Mouse (Mus musculus): ENCODE results near the gene Sae1.

The Sae1 gene

GRCm38 (mm10) chr7:16387160-16388041 lies at the start of gene Sae1:
Gene Sae1, minus strand, starts transcription at chr7:16387806.
- peak; percentile 95 for DNase-seq (ENCODE audit: low spot score)

GRCm38 (mm10) chr7:16435088-16435487 lies 47.5 kb upstream of the Sae1 start:
- no peak for DNase-seq (ENCODE audit: low spot score)

- DNase-seq (ENCODE audit: low spot score), result no peak
Measured at GRCm38 (mm10) chr7:16433352-16433971, 45.9 kb upstream of the Sae1 start.

GRCm38 (mm10) chr7:16426129-16426729 lies 38.6 kb upstream of the Sae1 start:
- peak; percentile 69 for DNase-seq (ENCODE audit: low spot score)

- DNase-seq (ENCODE audit: low spot score), result peak; percentile 63
Measured at GRCm38 (mm10) chr7:16425721-16426120, 38.1 kb upstream of the Sae1 start.

- DNase-seq (ENCODE audit: low spot score), result no peak
Measured at GRCm38 (mm10) chr7:16423731-16424130, 36.1 kb upstream of the Sae1 start.

GRCm38 (mm10) chr7:16422222-16422856 lies 34.7 kb upstream of the Sae1 start:
- peak; percentile 66 for DNase-seq (ENCODE audit: low spot score)

GRCm38 (mm10) chr7:16420493-16421118 lies 33.0 kb upstream of the Sae1 start:
- peak; percentile 84 for DNase-seq (ENCODE audit: low spot score)

- no peak for DNase-seq (ENCODE audit: low spot score)
Measured at GRCm38 (mm10) chr7:16418713-16419112, 31.1 kb upstream of the Sae1 start.

- no peak for DNase-seq (ENCODE audit: low spot score)
Measured at GRCm38 (mm10) chr7:16417141-16417771, 29.6 kb upstream of the Sae1 start.

GRCm38 (mm10) chr7:16415426-16415825 lies 27.8 kb upstream of the Sae1 start:
- peak; percentile 82 for DNase-seq (ENCODE audit: low spot score)

GRCm38 (mm10) chr7:16412930-16413329 lies 25.3 kb upstream of the Sae1 start:
- DNase-seq (ENCODE audit: low spot score), result no peak

- no peak for DNase-seq (ENCODE audit: low spot score)
Measured at GRCm38 (mm10) chr7:16412220-16412896, 24.8 kb upstream of the Sae1 start.

- DNase-seq (ENCODE audit: low spot score), result no peak
Measured at GRCm38 (mm10) chr7:16411100-16411499, 23.5 kb upstream of the Sae1 start.

- no peak for DNase-seq (ENCODE audit: low spot score)
Measured at GRCm38 (mm10) chr7:16406978-16407377, 19.4 kb upstream of the Sae1 start.

- DNase-seq (ENCODE audit: low spot score), result peak; percentile 68
Measured at GRCm38 (mm10) chr7:16405516-16406351, 18.1 kb upstream of the Sae1 start.

GRCm38 (mm10) chr7:16405073-16405455 lies 17.5 kb upstream of the Sae1 start:
- no peak for DNase-seq (ENCODE audit: low spot score)

- no peak for DNase-seq (ENCODE audit: low spot score)
Measured at GRCm38 (mm10) chr7:16404315-16405072, 16.9 kb upstream of the Sae1 start.

Data from yolk sac, embryonic 10.5 days (tissue).